Mouse (Mus musculus): ENCODE results near the gene Olfr951. TPM values are rescaled to one million over a fixed set of nuclear protein-coding genes. Genes with fewer than 3 reads are reported as not detected.

The Olfr951 gene
- not detected for total RNA-seq (2021)

DNA sequence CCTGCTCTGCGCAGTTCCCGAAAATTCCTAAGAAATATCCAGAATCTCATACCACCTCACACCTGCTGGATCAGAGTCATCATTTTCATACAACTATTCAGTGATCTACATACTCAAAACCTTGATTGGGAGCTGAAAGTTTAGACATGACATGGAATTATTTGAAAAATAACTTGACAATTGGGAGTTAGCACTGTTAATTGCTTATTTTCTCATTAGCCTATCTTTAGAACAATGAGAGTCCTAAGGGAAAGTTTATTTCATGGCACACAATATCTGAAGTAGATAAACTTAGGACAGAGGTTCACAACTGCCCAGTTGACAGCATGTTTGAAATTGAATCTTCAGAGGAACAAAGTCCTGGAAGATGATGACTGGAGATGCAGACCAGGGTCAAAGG, at the start of gene Olfr951:
Olfr951 (plus strand) TSS at position 301 of the 400 bp plus-strand sequence.
- DNase-seq = no peak
- intact Hi-C loops (cut with DNase I) = no loop called here

DNA sequence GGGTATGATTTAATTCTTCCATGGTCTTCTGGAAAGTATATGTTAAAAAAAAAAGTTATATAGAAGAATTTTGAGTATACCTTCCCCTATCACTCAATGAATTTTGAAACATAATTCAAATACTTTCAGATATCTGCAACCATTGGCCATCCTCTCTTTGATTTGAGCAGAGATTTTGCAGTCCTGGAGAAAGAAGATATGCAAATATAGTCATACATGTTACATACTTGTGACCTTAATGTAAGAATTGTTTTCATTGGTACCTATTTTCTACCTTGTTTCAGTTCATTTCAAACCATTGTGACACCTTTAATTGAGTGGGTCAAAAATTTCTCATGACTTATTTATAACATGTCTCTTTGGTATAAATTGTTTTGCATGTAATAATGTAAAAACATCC, 39.8 kb downstream of the Olfr951 start, which contains the start of gene Olfr952:
Olfr952 (minus strand) TSS at position 101 of the 400 bp plus-strand sequence.
- no peak for DNase-seq
- intact Hi-C loops (cut with DNase I) = no loop called here

Other genes starting within 250 kb of the Olfr951 start
- gene Olfr943, start 221.1 kb upstream of the Olfr951 start, total RNA-seq (2021) = not detected
- gene Olfr944, start 185.5 kb upstream of the Olfr951 start, total RNA-seq (2021) = not detected
- not detected for gene Olfr1537, start 137.4 kb upstream of the Olfr951 start, total RNA-seq (2021)
- not detected for gene Olfr945, start 110.6 kb upstream of the Olfr951 start, total RNA-seq (2021)
- gene Olfr948, start 61.4 kb upstream of the Olfr951 start, total RNA-seq (2021) = not detected
- not detected for gene Olfr952, start 39.7 kb downstream of the Olfr951 start, total RNA-seq (2021)
- not detected for gene Olfr954, start 69.3 kb downstream of the Olfr951 start, total RNA-seq (2021)
- not detected for gene Olfr955, start 84.5 kb downstream of the Olfr951 start, total RNA-seq (2021)
- not detected for gene Olfr44, start 106.6 kb downstream of the Olfr951 start, total RNA-seq (2021)
- not detected for gene Olfr957, start 128.4 kb downstream of the Olfr951 start, total RNA-seq (2021)
- gene Olfr958, start 166.6 kb downstream of the Olfr951 start, total RNA-seq (2021) = not detected
- not detected for gene Olfr959, start 188.2 kb downstream of the Olfr951 start, total RNA-seq (2021)
- under 1 TPM; 0.14 to 0.64 TPM for gene AW551984, start 217.0 kb downstream of the Olfr951 start, total RNA-seq (2021)
- gene Olfr148, start 223.2 kb downstream of the Olfr951 start, total RNA-seq (2021) = not detected
- gene Olfr960, start 234.0 kb downstream of the Olfr951 start, total RNA-seq (2021) = not detected

Measured in heart, postnatal 36 days (tissue).